Mouse (Mus musculus): ENCODE results near the gene Slc38a1.

The Slc38a1 gene

GRCm38 (mm10) chr15:96642436-96643405, at the start of gene Slc38a1:
Gene Slc38a1 (minus strand): TSS chr15:96642913.
- peak; percentile 63 to 72 for DNase-seq

- no peak for DNase-seq
Measured at GRCm38 (mm10) chr15:96692401-96692800, 49.7 kb upstream of the Slc38a1 start.

GRCm38 (mm10) chr15:96691381-96691780, 48.7 kb upstream of the Slc38a1 start:
- no peak for DNase-seq

GRCm38 (mm10) chr15:96690829-96691228, 48.1 kb upstream of the Slc38a1 start:
- no peak for DNase-seq

- DNase-seq = no peak
Measured at GRCm38 (mm10) chr15:96689919-96690318, 47.2 kb upstream of the Slc38a1 start.

GRCm38 (mm10) chr15:96688784-96689318, 46.1 kb upstream of the Slc38a1 start:
- no peak for DNase-seq

GRCm38 (mm10) chr15:96688036-96688435, 45.3 kb upstream of the Slc38a1 start:
- no peak for DNase-seq

GRCm38 (mm10) chr15:96687366-96687765, 44.7 kb upstream of the Slc38a1 start:
- no peak for DNase-seq

- DNase-seq = no peak
Measured at GRCm38 (mm10) chr15:96686201-96687159, 43.8 kb upstream of the Slc38a1 start.

- DNase-seq = no peak
Measured at GRCm38 (mm10) chr15:96685273-96685672, 42.6 kb upstream of the Slc38a1 start.

GRCm38 (mm10) chr15:96684132-96684830, 41.6 kb upstream of the Slc38a1 start:
- no peak for DNase-seq

- DNase-seq = no peak
Measured at GRCm38 (mm10) chr15:96678871-96679773, 36.4 kb upstream of the Slc38a1 start.

GRCm38 (mm10) chr15:96676518-96676917, 33.8 kb upstream of the Slc38a1 start:
- no peak for DNase-seq

GRCm38 (mm10) chr15:96675744-96676143, 33.0 kb upstream of the Slc38a1 start:
- DNase-seq = no peak

- no peak for DNase-seq
Measured at GRCm38 (mm10) chr15:96675055-96675454, 32.3 kb upstream of the Slc38a1 start.

- no peak for DNase-seq
Measured at GRCm38 (mm10) chr15:96674089-96674488, 31.4 kb upstream of the Slc38a1 start.

- DNase-seq = no peak
Measured at GRCm38 (mm10) chr15:96669721-96670120, 27.0 kb upstream of the Slc38a1 start.

GRCm38 (mm10) chr15:96666663-96667062, 23.9 kb upstream of the Slc38a1 start:
- DNase-seq = peak; percentile 29 to 61

GRCm38 (mm10) chr15:96665889-96666288, 23.2 kb upstream of the Slc38a1 start:
- DNase-seq = peak; percentile 38 to 74

- no peak for DNase-seq
Measured at GRCm38 (mm10) chr15:96660590-96661141, 18.0 kb upstream of the Slc38a1 start.

GRCm38 (mm10) chr15:96658275-96658602, 15.5 kb upstream of the Slc38a1 start:
- no peak for DNase-seq
